Mouse (Mus musculus) heart, postnatal 0 days (tissue): Measurements from ENCODE around the gene Tlk1.

ENCODE experiments used
- CTCF ChIP-seq: IDR thresholded peaks from 2 replicates; pipeline ENCODE4 v1.5.1; 2016; ENCODE audit warnings: antibody characterized with exemption, control low read depth, low read depth
- EP300 ChIP-seq: IDR thresholded peaks from 2 replicates; pipeline ENCODE4 v1.6.1; 2016; ENCODE audit warnings: antibody characterized with exemption, low read depth

GRCm38 (mm10) chr2:70801543-70801942, 24.0 kb downstream of the Tlk1 start:
- no peak for TF ChIP-seq EP300
- no peak for TF ChIP-seq CTCF
